Mouse (Mus musculus) mouse trophoblast stem cell (cell line): Measurements from ENCODE around the gene Gm7682.
"Not testable (repeated sequence)": the region's sequence is repeated elsewhere in the genome, so short reads cannot be mapped to it uniquely, and the experiment has no call there.

Experiments used
- in situ Hi-C, 2 experiments: fragments of 300-500 bp; cut with MseI, MboI; formaldehyde crosslinking; loops; 2 replicates in 1 of 2; 3 replicates in 1 of 2; pipeline ENCODE4 v1.15.1; 2025

Gm7682 gene

GRCm38 (mm10) chr5:94445484-94445883 is at the start of gene Gm7682:
TSS of gene Gm7682 (plus strand) at chr5:94445784.
- in situ Hi-C loops, result not testable (repeated sequence)
